Mouse (Mus musculus) right cerebral cortex, adult 18-20 months (tissue): ENCODE data around the gene D230025D16Rik.
"Not testable (repeated sequence)": the region's sequence is repeated elsewhere in the genome, so short reads cannot be mapped to it uniquely, and the experiment has no call there.

ENCODE experiments used
- DNase-seq: peaks from one replicate; pipeline ENCODE4 v3.0.0; 2022; ENCODE audit warnings: mixed read lengths

D230025D16Rik gene

DNA sequence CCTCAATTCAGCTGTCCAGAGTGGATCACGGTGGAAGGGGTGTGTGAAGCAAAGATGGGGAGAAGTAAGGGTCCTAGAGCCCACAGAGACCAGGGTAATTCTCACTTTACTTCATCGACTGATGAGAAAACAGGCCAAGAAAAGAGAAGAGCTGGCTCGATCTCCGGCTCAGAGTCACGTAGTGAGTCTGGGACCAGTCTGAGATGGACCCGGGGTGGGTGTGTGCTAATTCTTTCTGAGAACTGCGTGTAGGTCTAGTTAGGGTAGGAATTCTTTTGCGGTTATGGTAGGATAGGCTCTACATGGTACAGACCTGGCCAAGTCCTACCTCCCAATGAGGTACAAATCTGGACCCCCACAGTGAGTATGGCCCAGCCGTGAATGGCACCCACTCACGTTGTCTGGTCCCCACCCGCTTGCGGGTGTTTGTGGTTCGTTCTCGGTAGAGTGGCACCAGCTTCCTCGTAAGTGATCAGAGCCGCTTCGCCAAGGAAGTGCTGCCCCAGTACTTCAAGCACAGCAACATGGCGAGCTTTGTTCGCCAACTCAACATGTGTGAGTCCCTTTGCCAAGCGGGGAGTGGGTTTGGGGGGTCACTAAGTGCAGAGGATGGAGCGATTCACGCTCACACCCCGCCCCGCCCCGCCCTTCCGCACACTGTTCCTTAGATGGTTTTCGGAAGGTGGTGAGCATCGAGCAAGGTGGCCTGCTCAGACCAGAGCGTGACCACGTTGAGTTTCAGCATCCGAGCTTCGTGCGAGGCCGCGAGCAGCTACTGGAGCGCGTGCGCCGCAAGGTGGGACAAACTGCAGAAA lies 45.4 kb downstream of the D230025D16Rik start:
- no peak for DNase-seq

DNA sequence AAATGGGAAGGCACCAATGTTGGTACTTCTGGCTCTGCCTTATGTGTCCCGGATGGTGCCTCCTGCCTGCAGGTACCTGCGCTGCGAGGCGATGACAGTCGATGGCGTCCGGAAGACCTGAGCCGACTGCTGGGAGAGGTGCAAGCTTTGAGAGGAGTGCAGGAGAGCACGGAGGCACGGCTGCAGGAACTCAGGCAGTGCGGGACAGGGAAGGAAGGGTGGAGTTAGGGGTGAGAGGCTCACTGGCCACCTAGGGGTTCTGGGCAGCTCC lies 45.9 kb downstream of the D230025D16Rik start:
- DNase-seq = no peak

DNA sequence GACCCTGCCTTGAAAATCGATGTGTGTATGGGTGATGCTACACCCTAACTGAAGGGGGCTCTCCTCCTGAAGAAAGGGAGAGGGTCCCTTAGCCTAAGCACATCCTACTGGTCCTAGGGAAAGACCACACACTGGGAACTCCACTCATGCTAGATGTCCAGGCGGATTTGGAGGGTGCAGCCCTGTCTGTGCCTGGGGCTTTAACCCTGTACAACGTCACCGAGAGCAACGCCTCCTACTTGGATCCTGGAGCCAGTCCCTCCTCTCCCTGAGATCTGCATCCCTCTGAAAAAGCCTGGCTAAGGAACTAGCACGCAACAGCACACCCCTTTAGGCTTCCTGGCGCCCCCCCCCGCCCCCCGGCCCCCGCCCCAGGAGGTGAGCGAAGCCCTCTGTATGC lies 50.4 kb downstream of the D230025D16Rik start:
- no peak for DNase-seq

DNA sequence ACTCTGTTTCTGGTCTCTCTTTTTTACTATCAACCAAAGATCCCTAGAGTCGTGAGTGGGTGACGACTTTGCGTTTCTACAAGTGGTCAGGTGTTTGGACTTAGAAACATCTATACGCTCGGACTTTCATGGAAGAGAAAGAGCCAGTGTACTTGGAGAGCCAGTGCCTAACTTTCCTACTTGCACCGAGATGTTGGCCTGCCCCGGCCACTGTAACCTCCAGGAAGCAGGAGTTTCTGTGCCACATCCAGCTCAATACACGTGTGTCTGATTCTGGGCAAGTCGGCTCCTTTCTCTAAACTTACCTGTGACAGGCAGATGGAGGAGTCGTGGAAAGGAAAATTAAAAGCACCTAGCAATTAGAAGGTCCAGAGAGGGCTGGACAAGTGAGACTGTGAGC lies 50.9 kb downstream of the D230025D16Rik start, which contains the start of gene Nol3:
TSS of gene Nol3 (plus strand) at position 301 of the 400 bp plus-strand sequence.
- no peak for DNase-seq

DNA sequence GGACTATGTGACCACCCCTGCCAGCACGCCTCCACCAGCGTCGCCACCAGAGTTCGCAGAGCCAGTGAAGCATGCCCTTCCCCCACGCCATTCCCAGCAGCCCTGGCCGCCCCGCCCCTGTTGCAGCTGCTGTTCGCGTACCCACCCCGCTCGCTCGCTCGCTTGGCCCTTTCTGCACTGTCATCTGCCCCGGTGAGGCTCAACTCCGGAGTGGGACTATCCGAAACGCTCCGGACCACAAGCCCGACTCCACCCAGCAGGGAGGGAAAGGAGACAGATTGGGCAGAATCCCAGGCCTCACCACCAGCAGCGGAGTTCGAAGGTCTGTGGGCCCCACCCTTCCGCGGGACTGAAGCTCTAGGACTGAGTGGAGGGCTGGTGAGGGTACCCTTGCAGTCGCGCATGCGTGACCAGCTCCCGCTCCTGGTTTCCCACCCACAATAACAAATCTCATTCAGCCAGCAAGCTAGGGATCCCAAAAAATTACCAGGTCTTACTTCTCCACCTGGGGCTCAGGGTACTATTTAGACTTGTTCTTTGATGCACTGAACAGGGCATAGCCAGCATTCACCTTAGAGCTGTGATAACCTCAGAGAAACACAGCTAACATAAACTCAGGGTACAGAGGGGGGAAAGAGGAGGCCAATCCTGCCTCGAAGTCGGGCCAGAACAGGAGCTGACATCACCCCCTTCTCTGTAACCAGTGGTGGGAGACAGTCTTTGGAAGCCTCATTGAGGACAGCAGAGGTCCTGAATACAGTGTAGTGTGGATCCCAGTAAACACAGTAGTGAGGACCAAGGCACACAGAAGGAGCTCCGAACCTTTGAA lies 51.6 kb downstream of the D230025D16Rik start:
- peak; percentile 65 for DNase-seq

DNA sequence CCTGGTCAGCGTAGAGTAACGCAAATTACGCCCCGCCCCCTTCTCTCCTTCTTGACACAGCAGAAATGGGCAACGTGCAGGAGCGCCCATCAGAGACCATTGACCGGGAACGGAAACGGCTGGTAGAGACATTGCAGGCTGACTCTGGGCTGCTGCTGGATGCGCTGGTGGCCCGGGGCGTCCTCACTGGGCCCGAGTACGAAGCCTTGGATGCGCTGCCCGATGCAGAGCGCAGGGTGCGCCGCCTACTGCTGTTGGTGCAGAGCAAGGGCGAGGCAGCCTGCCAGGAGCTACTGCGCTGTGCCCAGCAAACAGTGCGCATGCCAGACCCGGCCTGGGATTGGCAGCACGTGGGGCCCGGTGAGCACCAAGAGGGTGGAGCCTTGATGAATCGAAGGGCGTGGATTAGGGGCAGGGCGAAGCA lies 54.0 kb downstream of the D230025D16Rik start:
- DNase-seq = peak; percentile 91

DNA sequence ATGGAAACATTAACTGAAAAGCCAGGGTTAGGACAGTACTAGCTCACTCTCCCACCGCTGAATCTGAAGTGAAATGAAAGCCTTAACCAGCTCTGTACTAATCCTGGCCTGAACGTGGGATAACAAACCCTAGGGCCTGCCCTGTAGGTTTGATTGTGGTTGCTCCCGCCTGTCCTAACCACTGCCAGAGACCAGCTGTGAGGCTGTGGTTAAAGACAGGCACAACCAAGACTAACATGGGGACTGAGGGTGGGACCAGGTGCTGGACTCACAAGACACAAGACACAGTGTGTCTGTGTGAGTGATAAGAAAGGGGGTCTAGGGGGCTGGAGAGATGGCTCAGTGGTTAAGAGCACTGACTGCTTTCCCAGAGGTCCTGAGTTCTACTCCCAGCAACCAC lies 55.6 kb downstream of the D230025D16Rik start:
- no peak for DNase-seq

DNA sequence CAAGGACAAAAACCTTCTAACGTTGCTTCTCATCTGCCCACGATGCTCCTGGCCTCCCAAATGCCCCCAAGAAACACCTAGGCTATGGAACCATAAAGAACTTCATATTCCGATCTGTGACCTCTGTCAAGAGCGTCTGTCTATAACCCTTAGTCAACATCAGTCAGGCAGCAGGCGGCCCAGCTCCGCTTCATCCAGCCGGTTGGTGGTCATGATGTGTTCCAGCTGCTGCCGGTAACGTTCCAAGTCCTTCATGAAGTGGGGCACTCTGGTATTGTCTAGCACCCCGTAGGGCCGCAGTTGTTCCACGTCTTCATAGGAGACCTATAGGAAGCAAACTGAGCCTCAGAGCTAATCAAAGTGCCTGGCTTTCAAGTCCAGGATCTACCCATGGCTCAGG lies 56.9 kb downstream of the D230025D16Rik start:
- no peak for DNase-seq

DNA sequence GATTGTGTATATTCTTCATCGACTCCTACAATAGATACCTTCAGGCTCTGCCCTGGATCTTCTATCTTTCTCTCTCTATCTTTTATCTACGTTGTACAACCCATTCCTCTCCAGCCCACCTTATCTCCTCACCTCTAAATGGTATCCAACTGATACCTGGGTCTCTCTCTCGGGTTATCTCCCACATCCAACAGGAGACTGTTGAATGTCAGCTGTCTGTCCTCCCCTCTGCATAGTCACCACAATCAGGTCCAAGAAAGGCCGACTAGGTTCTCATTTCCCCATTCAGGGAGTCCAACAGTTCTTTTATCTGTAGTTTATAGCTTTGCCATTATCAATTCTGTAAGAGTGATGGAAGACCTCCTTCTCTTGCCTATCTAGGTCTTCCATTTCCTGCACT lies 57.3 kb downstream of the D230025D16Rik start:
- no peak for DNase-seq

DNA sequence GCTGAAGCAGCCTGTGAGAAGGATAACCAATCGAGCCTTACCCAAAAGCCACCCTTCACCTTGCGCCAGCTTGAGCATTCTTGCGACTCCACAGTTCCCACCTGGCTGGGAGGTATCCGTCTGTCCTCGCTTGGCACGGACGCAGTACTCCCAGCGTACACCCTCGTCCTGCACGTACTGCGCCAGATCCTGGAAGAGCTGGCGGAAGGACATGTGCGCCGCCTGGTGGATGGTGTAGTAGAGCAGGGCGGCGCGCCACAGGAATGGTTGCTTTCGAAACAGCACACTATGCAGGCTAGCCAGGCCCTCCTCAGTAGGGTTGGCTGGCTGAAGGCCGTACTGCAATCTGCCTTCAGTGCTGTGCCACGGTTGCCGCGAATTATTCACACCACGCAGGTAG lies 58.1 kb downstream of the D230025D16Rik start:
- no peak for DNase-seq

DNA sequence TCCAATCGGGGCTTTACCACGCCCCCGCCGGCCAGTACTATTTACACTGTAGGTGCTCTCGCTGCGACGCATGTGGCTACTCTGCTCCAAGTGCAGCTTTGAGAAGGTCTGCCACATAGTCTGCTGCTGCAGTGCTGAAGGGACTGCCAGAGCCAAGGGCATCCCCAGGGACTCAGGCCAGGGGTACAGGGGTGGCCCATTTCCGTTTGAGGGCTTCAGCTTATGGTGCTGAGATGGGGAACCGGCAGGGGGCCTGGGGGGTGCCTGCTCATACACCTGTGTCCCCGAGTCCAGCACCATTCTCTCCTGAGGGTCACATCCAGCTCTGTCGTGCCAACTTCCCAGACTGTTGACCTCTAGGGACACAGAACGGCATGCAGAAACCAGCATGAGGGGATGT lies 60.6 kb downstream of the D230025D16Rik start:
- no peak for DNase-seq

DNA sequence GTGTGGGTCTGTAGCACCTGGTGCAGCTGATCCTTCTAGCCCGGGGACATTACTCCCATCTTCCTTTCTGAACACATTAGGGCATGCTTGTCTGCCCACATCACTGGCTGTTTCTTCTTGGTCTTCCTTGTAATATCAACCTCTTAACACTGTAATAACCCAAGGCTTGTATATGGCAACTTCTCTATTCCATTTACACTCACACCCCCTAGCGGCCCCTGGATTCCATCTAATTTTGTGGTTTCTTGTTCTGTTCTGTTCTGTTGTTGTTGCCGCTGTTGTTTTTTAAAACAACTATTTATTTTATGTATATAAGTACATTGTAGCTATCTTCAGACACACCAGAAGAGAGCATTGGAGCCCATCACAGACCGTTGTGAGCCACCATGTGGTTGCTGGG lies 62.0 kb downstream of the D230025D16Rik start:
- no peak for DNase-seq

DNA sequence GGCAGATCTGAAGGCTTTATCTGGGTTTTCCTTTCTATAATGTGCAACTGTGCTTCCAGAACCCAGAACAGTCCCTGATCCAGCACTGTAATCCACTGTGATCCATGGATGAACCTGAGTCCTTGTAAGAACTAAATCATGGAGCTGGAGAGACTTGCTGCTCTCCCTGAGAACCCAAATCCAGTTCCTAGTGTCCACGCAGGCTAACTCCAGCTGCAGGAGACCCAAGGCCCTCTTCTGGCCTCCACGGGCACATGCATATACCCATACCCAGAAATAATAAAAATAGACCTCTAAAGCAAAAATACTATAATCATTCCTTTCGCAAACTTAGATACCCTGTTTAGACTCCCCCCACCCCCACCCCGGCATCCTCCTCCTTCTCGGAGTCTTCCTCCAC lies 63.3 kb downstream of the D230025D16Rik start:
- DNase-seq = no peak

DNA sequence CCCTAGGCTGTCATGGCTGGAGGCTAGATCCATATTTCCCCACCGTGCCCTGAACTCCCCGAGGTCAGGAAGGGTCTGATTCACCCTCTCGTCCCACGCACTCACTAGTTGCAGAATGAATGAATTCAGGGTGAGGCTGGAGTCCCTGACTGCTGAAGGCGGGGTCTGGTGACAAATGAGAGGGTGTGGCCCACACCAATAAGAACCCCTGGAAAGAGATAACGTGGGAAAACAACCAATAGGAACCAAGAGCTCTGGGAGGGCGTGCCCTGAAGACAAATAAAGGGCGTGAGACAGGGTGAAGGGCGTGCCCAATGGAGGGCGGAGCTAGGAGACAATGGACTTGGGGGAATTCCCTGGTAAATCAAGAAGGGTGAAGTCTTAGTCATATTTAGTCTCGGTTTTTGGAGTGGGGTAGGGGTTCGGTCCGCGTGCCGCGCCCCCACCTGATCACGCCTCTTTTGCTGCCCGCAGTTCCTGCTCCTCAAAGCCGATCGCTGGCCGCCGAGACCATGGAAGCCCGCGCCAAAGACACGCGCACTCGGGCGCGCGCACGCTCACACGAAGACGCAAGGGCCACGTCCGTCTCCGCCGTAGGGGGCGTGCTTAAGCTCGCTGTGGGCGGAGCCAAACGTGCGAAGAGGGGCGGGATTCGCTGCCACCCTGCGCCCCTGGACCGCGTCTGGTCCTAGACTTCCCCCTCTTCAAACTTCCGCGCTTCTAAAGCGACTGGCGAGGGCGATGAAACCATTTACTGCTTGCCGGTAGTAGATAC lies 64.2 kb downstream of the D230025D16Rik start:
- peak; percentile 95 for DNase-seq

DNA sequence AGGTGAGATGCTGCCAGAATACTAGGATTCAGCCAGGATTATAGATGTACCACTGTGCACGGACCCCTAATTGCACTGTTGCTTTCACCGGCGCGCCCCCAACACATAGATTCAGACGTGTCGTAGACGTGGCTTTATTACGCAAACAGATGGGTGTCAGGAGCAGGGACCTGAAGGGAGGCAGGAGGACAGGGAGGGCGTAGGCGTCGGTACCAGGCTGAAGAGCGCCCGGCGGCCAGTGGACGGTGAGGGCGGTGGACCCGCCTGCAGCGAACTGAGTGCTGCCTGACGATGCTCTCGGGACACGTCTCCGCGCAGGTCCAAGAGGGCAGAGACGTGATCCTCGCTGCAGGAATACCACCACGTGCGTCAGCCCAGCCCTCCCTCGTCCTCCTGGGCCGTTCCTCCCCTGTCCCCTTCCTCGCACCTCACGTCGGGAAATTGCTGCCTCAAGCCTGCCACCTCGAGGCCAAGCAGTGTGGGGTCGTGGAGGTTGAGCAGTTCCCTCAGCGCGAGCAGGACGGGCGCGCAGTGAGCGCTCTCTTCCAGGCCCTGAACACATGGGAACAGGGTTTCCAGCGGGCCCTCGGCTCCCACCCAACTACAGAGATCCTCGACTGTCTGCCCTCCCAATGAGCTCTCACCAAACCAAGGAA lies 65.0 kb downstream of the D230025D16Rik start, which contains the start of gene 4931428F04Rik:
TSS of gene 4931428F04Rik (minus strand) at position 60 of the 656 bp plus-strand sequence.
- DNase-seq = peak; percentile 60

DNA sequence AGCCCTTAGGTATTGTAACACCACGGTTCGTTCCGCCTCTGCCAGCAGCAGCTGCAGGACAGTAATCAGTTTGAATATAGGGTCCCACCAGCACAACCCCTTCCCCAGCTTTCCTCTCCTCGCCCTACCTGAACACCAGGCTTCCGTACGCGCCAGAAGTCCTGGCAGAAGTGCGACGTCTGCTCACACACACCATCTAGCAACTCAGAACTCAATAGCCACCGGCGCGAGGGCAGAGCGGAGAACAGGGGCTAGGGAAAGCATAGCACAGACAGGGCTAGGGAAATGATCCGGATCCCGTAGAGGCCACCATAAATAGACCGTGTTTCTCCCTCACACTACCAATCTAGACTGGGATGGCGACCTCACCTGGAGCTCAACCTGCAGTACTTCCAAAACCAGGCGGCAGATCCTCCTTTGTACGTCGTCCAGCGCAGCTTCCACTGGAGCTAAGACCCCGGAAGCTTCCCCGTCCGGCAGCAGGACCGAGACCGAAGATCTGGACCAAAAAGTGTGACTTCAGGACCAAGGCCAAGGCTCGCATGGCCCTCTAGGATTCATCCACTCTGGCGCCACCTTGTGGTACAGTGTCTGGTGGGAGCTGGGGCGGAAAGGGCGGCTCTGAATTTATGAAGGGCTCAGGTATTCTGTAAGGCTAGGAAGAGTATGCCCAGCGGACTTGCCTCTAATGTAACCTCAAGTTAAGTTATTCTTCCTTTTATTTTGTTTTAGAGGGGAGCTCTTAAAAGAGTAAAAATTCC lies 65.8 kb downstream of the D230025D16Rik start:
- DNase-seq = peak; percentile 77

DNA sequence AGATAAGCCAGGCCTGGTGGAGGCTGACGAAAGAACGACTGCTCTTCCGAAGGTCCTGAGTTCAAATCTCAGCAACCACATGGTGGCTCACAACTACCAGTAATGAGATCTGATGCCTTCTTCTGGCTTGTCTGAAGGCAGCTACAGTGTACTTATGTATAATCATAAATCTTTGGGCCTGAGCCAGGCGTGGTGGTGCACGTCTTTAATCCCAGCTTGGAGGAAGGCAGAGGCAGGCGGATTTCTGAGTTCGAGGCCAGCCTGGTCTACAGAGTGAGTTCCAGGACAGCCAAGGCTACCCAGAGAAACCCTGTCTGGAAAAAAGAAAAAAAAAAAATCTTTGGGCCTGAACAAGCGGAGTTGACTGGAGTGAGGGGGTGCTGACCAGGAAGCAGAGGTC lies 66.4 kb downstream of the D230025D16Rik start:
- DNase-seq = not testable (repeated sequence)

DNA sequence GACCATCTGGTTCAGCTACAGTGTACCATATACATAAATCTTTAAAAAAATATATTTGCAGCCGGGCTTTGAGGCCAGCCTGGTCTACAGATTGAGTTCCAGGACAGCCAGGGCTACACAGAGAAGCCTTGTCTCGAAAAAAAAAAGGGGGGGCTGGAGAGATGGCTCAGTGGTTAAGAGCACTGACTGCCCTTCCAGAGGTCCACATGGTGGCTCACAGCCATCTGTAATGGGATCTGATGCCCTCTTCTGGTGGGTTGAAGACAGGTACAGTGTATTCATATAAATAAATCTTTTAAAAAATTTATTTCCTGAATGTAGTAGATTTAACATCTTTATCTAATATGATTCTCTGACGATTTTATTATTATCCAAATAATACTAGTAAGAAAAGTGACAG lies 66.9 kb downstream of the D230025D16Rik start:
- DNase-seq = not testable (repeated sequence)

DNA sequence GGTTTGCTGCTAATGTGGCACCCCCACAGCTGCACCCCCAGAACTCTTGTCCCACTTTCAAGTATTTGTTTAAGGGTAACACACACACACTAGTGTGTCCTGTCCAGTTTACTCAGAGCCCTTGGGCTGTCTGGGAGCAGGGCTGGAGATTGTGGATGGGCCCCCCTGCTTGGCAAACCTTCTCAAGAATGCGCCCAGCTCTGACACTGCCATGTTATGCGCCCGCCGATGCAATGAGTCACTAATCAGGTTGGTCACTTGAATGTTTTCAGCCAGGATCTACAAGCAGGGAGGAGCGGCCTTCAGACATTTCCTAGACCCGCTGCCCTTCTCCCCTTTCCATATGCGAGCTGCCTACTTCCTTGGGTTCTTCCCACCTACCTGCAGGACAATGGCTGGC lies 67.5 kb downstream of the D230025D16Rik start:
- no peak for DNase-seq

DNA sequence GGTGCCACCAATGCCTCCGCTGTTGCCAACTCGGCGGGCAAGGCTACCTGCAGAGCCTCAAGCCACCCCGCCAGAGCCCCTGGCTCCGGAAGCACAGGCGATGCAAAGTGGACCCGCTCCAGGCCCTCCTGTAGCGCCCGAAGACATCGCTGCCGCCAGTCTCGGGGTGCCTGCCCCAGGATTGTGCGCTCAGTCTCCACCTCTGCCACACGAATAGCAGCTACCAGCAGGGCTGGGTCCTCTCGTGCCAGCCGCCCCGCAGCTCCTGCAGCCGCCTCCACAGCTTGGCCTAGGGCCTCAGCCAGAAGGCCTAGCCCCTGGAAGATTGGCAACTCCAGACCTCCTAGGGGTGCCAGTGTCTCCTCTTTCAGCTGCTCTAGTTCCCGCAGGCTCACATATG lies 68.5 kb downstream of the D230025D16Rik start:
- DNase-seq = no peak

DNA sequence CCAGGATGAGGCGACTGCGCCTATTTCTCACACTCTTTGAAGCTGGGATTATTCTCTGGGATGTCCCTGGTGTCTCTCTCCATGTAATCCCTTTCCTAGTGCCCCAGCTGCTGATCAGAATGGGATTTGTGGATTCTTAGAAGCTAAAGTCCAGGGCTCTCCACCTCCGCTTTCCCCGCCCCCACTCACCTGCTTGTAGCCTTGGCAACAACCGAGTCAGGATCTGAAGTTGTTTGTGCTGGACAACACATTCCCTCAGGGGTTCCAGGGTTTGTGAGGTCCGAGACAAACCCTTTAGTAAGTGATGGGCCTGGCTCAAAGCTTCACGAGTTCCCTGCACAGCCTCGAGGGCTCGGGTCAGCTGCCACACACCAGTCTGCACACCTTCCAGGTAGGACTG lies 69.8 kb downstream of the D230025D16Rik start:
- DNase-seq = no peak

DNA sequence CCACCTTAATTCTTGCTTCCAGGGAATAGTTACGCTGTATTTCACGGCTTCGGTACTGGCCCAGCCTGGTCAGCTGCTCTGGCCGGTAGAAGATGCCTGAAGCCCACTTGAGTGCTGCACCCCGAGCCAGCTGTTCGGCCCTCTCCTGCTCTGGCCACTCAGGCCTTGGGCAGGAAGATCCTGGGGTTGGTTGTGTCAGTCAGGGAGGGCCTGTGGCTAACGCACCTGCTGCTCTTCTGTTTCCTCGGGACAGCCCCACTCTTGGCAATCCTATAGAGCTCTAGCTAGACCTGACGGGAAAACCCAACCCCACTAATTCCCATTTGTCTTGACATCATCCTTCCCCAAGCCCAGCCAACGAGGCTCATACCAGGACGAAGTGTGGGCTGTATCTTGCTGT lies 70.3 kb downstream of the D230025D16Rik start:
- no peak for DNase-seq
